Mouse (Mus musculus) myocyte (in vitro differentiated cells): ENCODE results near the gene Mfsd4a. TPM values are rescaled to one million over a fixed set of nuclear protein-coding genes. Genes with fewer than 3 reads are reported as not detected.

ENCODE experiments used
- H3K27me3 ChIP-seq: one replicate; pipeline ENCODE4 v1.6.1; 2011; ENCODE audit not compliant: control insufficient read depth, insufficient read depth, insufficient read length
- H3K36me3 ChIP-seq: one replicate; pipeline ENCODE4 v1.6.1; 2011; ENCODE audit not compliant: control insufficient read depth, insufficient read depth
- H3K4me2 ChIP-seq: one replicate; pipeline ENCODE4 v1.6.1; 2011; ENCODE audit warnings: low read depth, control low read depth
- H3K4me3 ChIP-seq: one replicate; pipeline ENCODE4 v1.5.1; 2011; ENCODE audit warnings: mild to moderate bottlenecking, control low read depth, moderate library complexity
- H3K79me2 ChIP-seq: one replicate; pipeline ENCODE4 v1.6.1; 2011; ENCODE audit not compliant: control insufficient read depth, insufficient read depth
- H3ac ChIP-seq: one replicate; pipeline ENCODE4 v1.6.1; 2011; ENCODE audit not compliant: control insufficient read depth, insufficient read length
- CEBPB ChIP-seq: IDR thresholded peaks from 2 replicates; pipeline ENCODE4 v1.6.1; 2011; ENCODE audit warnings: mild to moderate bottlenecking, moderate library complexity; ENCODE audit not compliant: poor library complexity, insufficient read depth, severe bottlenecking
- E2F4 ChIP-seq: IDR thresholded peaks from one replicate; pipeline ENCODE4 v1.6.1; 2011; ENCODE audit warnings: mild to moderate bottlenecking, control low read depth, moderate library complexity; ENCODE audit not compliant: insufficient read depth
- MAX ChIP-seq: IDR thresholded peaks from one replicate; pipeline ENCODE4 v1.6.1; 2011; ENCODE audit warnings: low read depth, mild to moderate bottlenecking, control low read depth
- MYOD1 ChIP-seq, 3 experiments: IDR thresholded peaks; one replicate each; pipeline ENCODE4 v1.6.1; 2011; ENCODE audit warnings: control low read depth in 2 of 3, low read depth in 2 of 3, mild to moderate bottlenecking in 2 of 3, moderate library complexity in 1 of 3; ENCODE audit not compliant: insufficient read length in 2 of 3, control insufficient read depth in 1 of 3
- MYOG ChIP-seq, 3 experiments: IDR thresholded peaks; one replicate each; pipeline ENCODE4 v1.6.1; 2011; ENCODE audit warnings: control low read depth in 2 of 3, low read depth in 2 of 3, mild to moderate bottlenecking in 2 of 3; ENCODE audit not compliant: insufficient read length in 2 of 3, control insufficient read depth in 1 of 3, insufficient read depth in 1 of 3
- POLR2A ChIP-seq: IDR thresholded peaks from one replicate; pipeline ENCODE4 v1.6.1; 2011; ENCODE audit warnings: low read depth, mild to moderate bottlenecking, control low read depth, moderate library complexity; ENCODE audit not compliant: insufficient read length
- POLR2AphosphoS2 ChIP-seq: IDR thresholded peaks from one replicate; pipeline ENCODE4 v1.6.1; 2011; ENCODE audit warnings: low read depth, control low read depth; ENCODE audit not compliant: insufficient read length
- REST ChIP-seq: IDR thresholded peaks from one replicate; pipeline ENCODE4 v1.6.1; 2011; ENCODE audit warnings: mild to moderate bottlenecking, control low read depth, moderate library complexity; ENCODE audit not compliant: insufficient read depth, insufficient read length
- SRF ChIP-seq: IDR thresholded peaks from one replicate; pipeline ENCODE4 v1.6.1; 2011; ENCODE audit warnings: low read depth; ENCODE audit not compliant: control insufficient read depth, insufficient read length
- TCF12 ChIP-seq: IDR thresholded peaks from one replicate; pipeline ENCODE4 v1.6.1; 2011; ENCODE audit warnings: mild to moderate bottlenecking, control low read depth; ENCODE audit not compliant: poor library complexity, insufficient read depth, severe bottlenecking
- TCF3 ChIP-seq: IDR thresholded peaks from one replicate; pipeline ENCODE4 v1.6.1; 2011; ENCODE audit warnings: low read depth, control low read depth; ENCODE audit not compliant: insufficient read length
- USF1 ChIP-seq: IDR thresholded peaks from one replicate; pipeline ENCODE4 v1.6.1; 2011; ENCODE audit warnings: low read depth, mild to moderate bottlenecking, control low read depth, moderate library complexity
- polyA plus RNA-seq: library from polyadenylated mRNA; unstranded; fragments of >200 nt; fragmentation: generic; extraction: Trizol; gene quantifications from one replicate; pipeline ENCODE4 v1.2.1, GENCODE M21; 2012; ENCODE audit warnings: missing spikeins

The Mfsd4a gene
- polyA plus RNA-seq, 1 experiment: 9.6 TPM

DNA sequence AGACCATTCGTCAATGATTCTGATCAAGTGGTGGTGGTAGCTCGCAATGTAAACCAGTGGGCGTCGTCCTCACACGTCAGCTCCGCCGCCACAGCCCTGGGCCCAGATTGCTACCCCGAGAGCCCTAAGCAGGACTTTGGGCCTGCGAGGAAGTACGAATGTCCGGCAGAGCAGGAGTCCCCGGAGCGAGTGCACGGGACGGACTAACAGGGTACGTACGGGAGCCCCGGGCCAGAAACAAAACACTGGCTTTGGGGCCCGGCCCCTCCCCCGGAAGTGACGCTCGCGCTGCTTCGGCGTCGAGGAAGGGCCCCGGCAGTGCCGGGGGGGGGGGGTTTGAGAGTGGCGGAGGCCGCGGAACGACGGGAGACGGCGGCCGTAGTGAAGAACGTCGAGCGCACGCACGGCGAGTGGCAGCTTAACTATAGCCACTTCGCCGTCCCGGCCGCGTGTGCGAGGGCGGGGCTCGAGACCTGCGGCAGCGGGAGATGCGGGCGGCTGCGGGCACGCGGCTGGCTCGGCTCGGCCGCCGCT lies 60.5 kb downstream of the Mfsd4a start, which contains the start of gene Elk4:
TSS of gene Elk4 (plus strand) at position 326 of the 534 bp plus-strand sequence.
- H3K4me2 ChIP-seq: peak within 1 kb of the TSS; percentile 93
- peak within 1 kb of the TSS; percentile 48 for H3K4me3 ChIP-seq
- peaks cover 41% of the 10 kb centered on the region for H3K79me2 ChIP-seq
- no peak for TF ChIP-seq SRF
- peak in 1 of 3 experiments; percentile 20 for TF ChIP-seq MYOD1 (IDR thresholded peaks at IDR 0.05; ENCODE audit: control insufficient read depth in 1 of 3, insufficient read length in 2 of 3, low read depth in 2 of 3)
- TF ChIP-seq POLR2A: peak; percentile 84
- peak; percentile 76 for TF ChIP-seq POLR2AphosphoS2
- H3K27me3 ChIP-seq: no peaks in the 10 kb centered on the region
- peak within 1 kb of the TSS; percentile 94 for H3ac ChIP-seq
- no peaks in the 10 kb centered on the region for H3K36me3 ChIP-seq

- peak overlapping the region; percentile 48 for H3K4me3 ChIP-seq
These were observed 61.1 kb downstream of the Mfsd4a start for GRCm38 (mm10) chr1:132006721-132007120.

DNA sequence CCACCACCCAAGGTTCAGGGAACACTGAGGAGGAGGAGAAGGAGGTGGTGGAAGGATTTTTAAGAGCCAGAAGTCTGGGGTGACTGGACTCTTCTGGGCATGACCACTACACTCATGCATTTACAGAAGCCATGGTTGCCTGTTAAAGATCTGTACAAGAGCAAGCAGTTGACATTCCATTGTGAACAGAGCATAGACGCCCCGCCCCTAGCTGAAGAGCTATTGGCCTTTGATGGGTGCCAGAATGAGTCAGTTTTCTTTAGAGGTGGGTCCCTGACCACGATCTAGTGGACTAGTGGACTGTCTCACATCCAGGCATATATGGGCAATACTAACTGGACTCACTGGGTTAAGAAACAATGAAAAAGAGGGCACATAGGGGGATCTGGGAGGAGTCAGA lies 61.8 kb downstream of the Mfsd4a start:
- no peak for TF ChIP-seq MYOD1 (IDR thresholded peaks at IDR 0.05; ENCODE audit: control insufficient read depth in 1 of 3, insufficient read length in 2 of 3, low read depth in 2 of 3)
- TF ChIP-seq USF1: no peak
- no peak for TF ChIP-seq CEBPB
- no peak for TF ChIP-seq MAX
- TF ChIP-seq POLR2AphosphoS2: no peak
- TF ChIP-seq E2F4: no peak
- TF ChIP-seq MYOG (IDR thresholded peaks at IDR 0.05; ENCODE audit: control insufficient read depth in 1 of 3, insufficient read depth in 1 of 3, insufficient read length in 2 of 3, low read depth in 2 of 3): no peak
- TF ChIP-seq POLR2A: no peak
- no peak for TF ChIP-seq TCF3
- TF ChIP-seq REST: no peak
- no peak for TF ChIP-seq SRF
- TF ChIP-seq TCF12: no peak
- no peak overlapping the region for H3ac ChIP-seq
- H3K79me2 ChIP-seq: peaks cover 28% of the 10 kb centered on the region
- H3K4me2 ChIP-seq: peak overlapping the region; percentile 33
- H3K4me3 ChIP-seq: no peak overlapping the region
- H3K27me3 ChIP-seq: no peaks in the 10 kb centered on the region
- H3K36me3 ChIP-seq: no peaks in the 10 kb centered on the region

More at GRCm38 (mm10) chr1:132006721-132007120, 61.1 kb downstream of the Mfsd4a start:
- H3K27me3 ChIP-seq: no peaks in the 10 kb centered on the region
- H3K4me2 ChIP-seq: peak overlapping the region; percentile 93
- peak overlapping the region; percentile 94 for H3ac ChIP-seq
- H3K79me2 ChIP-seq: peaks cover 34% of the 10 kb centered on the region
- no peaks in the 10 kb centered on the region for H3K36me3 ChIP-seq
- TF ChIP-seq REST: no peak
- TF ChIP-seq CEBPB: no peak
- no peak for TF ChIP-seq MAX
- no peak for TF ChIP-seq SRF

DNA sequence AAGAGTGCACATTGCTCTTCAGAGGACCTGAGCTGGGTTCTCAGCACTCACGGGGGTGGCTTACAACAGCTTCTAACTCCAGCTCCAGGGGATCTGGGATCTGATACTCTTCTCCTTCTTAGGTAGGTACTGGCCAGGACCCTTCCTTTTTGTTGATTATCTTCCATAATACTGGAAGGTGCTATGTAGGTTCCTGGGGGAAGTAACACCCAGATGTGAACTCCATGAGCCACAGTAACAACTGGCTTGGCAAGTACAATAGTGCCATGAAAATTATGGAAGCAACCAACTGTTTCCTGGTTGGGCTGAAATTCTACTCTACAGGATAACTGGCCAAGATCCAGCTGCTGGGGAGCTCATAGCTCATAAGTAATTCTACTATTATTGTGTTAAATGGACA lies 62.4 kb downstream of the Mfsd4a start:
- Histone ChIP-seq H3K79me2 (peaks cover 22% of the 10 kb centered on the region), H3K4me3 (no peak overlapping the region)

GRCm38 (mm10) chr1:132004574-132005180 lies 63.2 kb downstream of the Mfsd4a start:
- no peaks in the 10 kb centered on the region for H3K27me3 ChIP-seq
- H3ac ChIP-seq: no peak overlapping the region
- H3K79me2 ChIP-seq: peaks cover 16% of the 10 kb centered on the region
- H3K4me3 ChIP-seq: no peak overlapping the region
- no peak overlapping the region for H3K4me2 ChIP-seq
- TF ChIP-seq TCF12: no peak
- TF ChIP-seq SRF: no peak
- no peak for TF ChIP-seq CEBPB
- no peak for TF ChIP-seq MYOD1 (IDR thresholded peaks at IDR 0.05; ENCODE audit: control insufficient read depth in 1 of 3, insufficient read length in 2 of 3, low read depth in 2 of 3)
- TF ChIP-seq POLR2A: no peak
- TF ChIP-seq MAX: no peak
- no peak for TF ChIP-seq POLR2AphosphoS2
- no peak for TF ChIP-seq USF1
- TF ChIP-seq MYOG (IDR thresholded peaks at IDR 0.05; ENCODE audit: control insufficient read depth in 1 of 3, insufficient read depth in 1 of 3, insufficient read length in 2 of 3, low read depth in 2 of 3): no peak
- no peak for TF ChIP-seq TCF3
- no peak for TF ChIP-seq REST
- no peak for TF ChIP-seq E2F4
- no peaks in the 10 kb centered on the region for H3K36me3 ChIP-seq

More for the DNA sequence above, 62.4 kb downstream of the Mfsd4a start:
- Histone ChIP-seq H3ac (no peak overlapping the region), H3K36me3 (no peaks in the 10 kb centered on the region), H3K27me3 (no peaks in the 10 kb centered on the region), H3K4me2 (peak overlapping the region; percentile 33)
- TF ChIP-seq TCF12 (no peak), E2F4 (no peak), SRF (no peak), TCF3 (no peak), CEBPB (no peak), MYOD1 (IDR thresholded peaks at IDR 0.05; ENCODE audit: control insufficient read depth in 1 of 3, insufficient read length in 2 of 3, low read depth in 2 of 3) (no peak), REST (no peak), POLR2AphosphoS2 (no peak), USF1 (no peak), POLR2A (no peak), MYOG (IDR thresholded peaks at IDR 0.05; ENCODE audit: control insufficient read depth in 1 of 3, insufficient read depth in 1 of 3, insufficient read length in 2 of 3, low read depth in 2 of 3) (no peak), MAX (no peak)
